Mouse (Mus musculus): ENCODE measurements around the gene Ago3. TPM values are rescaled to one million over a fixed set of nuclear protein-coding genes. Genes with fewer than 3 reads are reported as not detected.

The Ago3 gene
- polyA plus RNA-seq, 1 experiment from 2014 or later: 11.5 TPM

GRCm38 (mm10) chr4:126454547-126455254 is 25.3 kb upstream of the Ago3 start:
- H3K4me1 ChIP-seq (replicated peaks): no peaks in the 10 kb centered on the region
- H3K27ac ChIP-seq: no peak overlapping the region
- H3K27me3 ChIP-seq: no peaks in the 10 kb centered on the region
- no peak overlapping the region for H3K4me2 ChIP-seq
- no peaks in the 10 kb centered on the region for H3K9me3 ChIP-seq (replicated peaks)
- no peak for ATAC-seq (replicated peaks; ENCODE audit: insufficient number of reproducible peaks, insufficient read depth, low FRiP score, low read depth)
- H3K36me3 ChIP-seq: peaks cover 69% of the 10 kb centered on the region
- no peak overlapping the region for H3K4me3 ChIP-seq
- H3K9ac ChIP-seq: no peak overlapping the region
- 85% methylated on average over 5 of the region's 5 CpGs for WGBS

- 92% methylated on average over 1 of the region's 1 CpGs for WGBS
- no peak overlapping the region for H3K9ac ChIP-seq
- no peak for ATAC-seq (replicated peaks; ENCODE audit: insufficient number of reproducible peaks, insufficient read depth, low FRiP score, low read depth)
- H3K9me3 ChIP-seq (replicated peaks): no peaks in the 10 kb centered on the region
- H3K27me3 ChIP-seq: no peaks in the 10 kb centered on the region
- H3K4me2 ChIP-seq: no peak overlapping the region
- H3K36me3 ChIP-seq: peaks cover 52% of the 10 kb centered on the region
- H3K4me1 ChIP-seq (replicated peaks): no peaks in the 10 kb centered on the region
- H3K4me3 ChIP-seq: no peak overlapping the region
- H3K27ac ChIP-seq: no peak overlapping the region
Measured at GRCm38 (mm10) chr4:126450268-126450667, 20.9 kb upstream of the Ago3 start.

GRCm38 (mm10) chr4:126447126-126447525 is 17.8 kb upstream of the Ago3 start:
- H3K4me2 ChIP-seq: no peak overlapping the region
- no peak overlapping the region for H3K4me3 ChIP-seq
- H3K9ac ChIP-seq: no peak overlapping the region
- no peaks in the 10 kb centered on the region for H3K27me3 ChIP-seq
- H3K27ac ChIP-seq: no peak overlapping the region
- peaks cover 6% of the 10 kb centered on the region for H3K4me1 ChIP-seq (replicated peaks)
- peaks cover 36% of the 10 kb centered on the region for H3K36me3 ChIP-seq
- no peaks in the 10 kb centered on the region for H3K9me3 ChIP-seq (replicated peaks)
- WGBS: 85% methylated on average over 7 of the region's 7 CpGs
- no peak for ATAC-seq (replicated peaks; ENCODE audit: insufficient number of reproducible peaks, insufficient read depth, low FRiP score, low read depth)

- 0 out of 2 replicates have a peak, but pooled peaks have one; percentile 53 for ATAC-seq (replicated peaks; ENCODE audit: insufficient number of reproducible peaks, insufficient read depth, low FRiP score, low read depth)
- peaks cover 6% of the 10 kb centered on the region for H3K4me1 ChIP-seq (replicated peaks)
- H3K9ac ChIP-seq: no peak overlapping the region
- peak overlapping the region; percentile 15; the same call in 1 of the 2 replicates for H3K4me2 ChIP-seq
- H3K4me3 ChIP-seq: no peak overlapping the region
- H3K36me3 ChIP-seq: peaks cover 46% of the 10 kb centered on the region
- WGBS: 29% methylated on average over 3 of the region's 3 CpGs
- 0 out of 2 replicates have a peak overlapping the region, but pooled peaks have one; percentile 12 for H3K27ac ChIP-seq
- H3K9me3 ChIP-seq (replicated peaks): no peaks in the 10 kb centered on the region
- H3K27me3 ChIP-seq: no peaks in the 10 kb centered on the region
Measured at GRCm38 (mm10) chr4:126444528-126444927, 15.2 kb upstream of the Ago3 start.

- Histone ChIP-seq H3K4me2 (no peak overlapping the region), H3K9ac (no peak overlapping the region), H3K4me1 (replicated peaks) (no peaks in the 10 kb centered on the region), H3K9me3 (replicated peaks) (no peaks in the 10 kb centered on the region), H3K4me3 (no peak overlapping the region), H3K27me3 (no peaks in the 10 kb centered on the region), H3K36me3 (peaks cover 34% of the 10 kb centered on the region), H3K27ac (no peak overlapping the region)
- WGBS: 72% methylated on average over 5 of the region's 5 CpGs
- ATAC-seq (replicated peaks; ENCODE audit: insufficient number of reproducible peaks, insufficient read depth, low FRiP score, low read depth): no peak
Measured at GRCm38 (mm10) chr4:126438261-126438660, 8.9 kb upstream of the Ago3 start.

GRCm38 (mm10) chr4:126436268-126436667 is 6.9 kb upstream of the Ago3 start:
- peaks cover 16% of the 10 kb centered on the region for H3K36me3 ChIP-seq

GRCm38 (mm10) chr4:126434094-126434493 is 4.7 kb upstream of the Ago3 start:
- 88% methylated on average over 2 of the region's 2 CpGs for WGBS
- no peak for ATAC-seq (replicated peaks; ENCODE audit: insufficient number of reproducible peaks, insufficient read depth, low FRiP score, low read depth)

More at GRCm38 (mm10) chr4:126436268-126436667, 6.9 kb upstream of the Ago3 start:
- ATAC-seq (replicated peaks; ENCODE audit: insufficient number of reproducible peaks, insufficient read depth, low FRiP score, low read depth): no peak
- no peaks in the 10 kb centered on the region for H3K27me3 ChIP-seq
- no peak overlapping the region for H3K4me3 ChIP-seq
- no peaks in the 10 kb centered on the region for H3K4me1 ChIP-seq (replicated peaks)
- 49% methylated on average over 2 of the region's 2 CpGs for WGBS
- H3K9ac ChIP-seq: no peak overlapping the region
- H3K27ac ChIP-seq: no peak overlapping the region
- no peaks in the 10 kb centered on the region for H3K9me3 ChIP-seq (replicated peaks)
- H3K4me2 ChIP-seq: no peak overlapping the region

GRCm38 (mm10) chr4:126433175-126433574 is 3.8 kb upstream of the Ago3 start:
- no peak overlapping the region for H3K4me2 ChIP-seq
- no peak overlapping the region for H3K9ac ChIP-seq
- ATAC-seq (replicated peaks; ENCODE audit: insufficient number of reproducible peaks, insufficient read depth, low FRiP score, low read depth): no peak
- H3K4me1 ChIP-seq (replicated peaks): peaks cover 5% of the 10 kb centered on the region
- H3K36me3 ChIP-seq: no peaks in the 10 kb centered on the region
- WGBS: 74% methylated on average over 4 of the region's 4 CpGs
- H3K27ac ChIP-seq: no peak overlapping the region
- no peak overlapping the region for H3K4me3 ChIP-seq
- H3K9me3 ChIP-seq (replicated peaks): no peaks in the 10 kb centered on the region
- H3K27me3 ChIP-seq: no peaks in the 10 kb centered on the region

More at GRCm38 (mm10) chr4:126434094-126434493, 4.7 kb upstream of the Ago3 start:
- Histone ChIP-seq H3K9me3 (replicated peaks) (no peaks in the 10 kb centered on the region), H3K36me3 (peaks cover 3% of the 10 kb centered on the region), H3K27ac (no peak overlapping the region), H3K9ac (no peak overlapping the region), H3K4me2 (no peak overlapping the region), H3K27me3 (no peaks in the 10 kb centered on the region), H3K4me3 (no peak overlapping the region), H3K4me1 (replicated peaks) (no peaks in the 10 kb centered on the region)

- H3K36me3 ChIP-seq: no peaks in the 10 kb centered on the region
- H3K9me3 ChIP-seq (replicated peaks): no peaks in the 10 kb centered on the region
- no peak overlapping the region for H3K4me2 ChIP-seq
- peaks cover 7% of the 10 kb centered on the region for H3K4me1 ChIP-seq (replicated peaks)
- no peak for ATAC-seq (replicated peaks; ENCODE audit: insufficient number of reproducible peaks, insufficient read depth, low FRiP score, low read depth)
- H3K27me3 ChIP-seq: no peaks in the 10 kb centered on the region
- WGBS: 84% methylated on average over 4 of the region's 4 CpGs
- no peak overlapping the region for H3K9ac ChIP-seq
- no peak overlapping the region for H3K4me3 ChIP-seq
- no peak overlapping the region for H3K27ac ChIP-seq
Measured at GRCm38 (mm10) chr4:126431746-126432145, 2.4 kb upstream of the Ago3 start.

GRCm38 (mm10) chr4:126428682-126429346 is 542 bp downstream of the Ago3 start:
- no peak for ATAC-seq (replicated peaks; ENCODE audit: insufficient number of reproducible peaks, insufficient read depth, low FRiP score, low read depth)
- Histone ChIP-seq H3K4me3 (peak overlapping the region; percentile 87), H3K9me3 (replicated peaks) (no peaks in the 10 kb centered on the region), H3K27ac (peak overlapping the region; percentile 86), H3K4me1 (replicated peaks) (peaks cover 7% of the 10 kb centered on the region), H3K4me2 (peak overlapping the region; percentile 91), H3K36me3 (no peaks in the 10 kb centered on the region), H3K27me3 (no peaks in the 10 kb centered on the region), H3K9ac (peak overlapping the region; percentile 78)
- WGBS: 1% methylated on average over 24 of the region's 24 CpGs

GRCm38 (mm10) chr4:126423866-126424265 is 5.5 kb downstream of the Ago3 start:
- no peak overlapping the region for H3K27ac ChIP-seq

More at GRCm38 (mm10) chr4:126423866-126424265, 5.5 kb downstream of the Ago3 start:
- ATAC-seq (replicated peaks; ENCODE audit: insufficient number of reproducible peaks, insufficient read depth, low FRiP score, low read depth): no peak
- Histone ChIP-seq H3K4me3 (no peak overlapping the region), H3K27me3 (no peaks in the 10 kb centered on the region), H3K9ac (no peak overlapping the region), H3K36me3 (no peaks in the 10 kb centered on the region), H3K4me1 (replicated peaks) (peaks cover 7% of the 10 kb centered on the region), H3K9me3 (replicated peaks) (no peaks in the 10 kb centered on the region), H3K4me2 (no peak overlapping the region)
- WGBS: 71% methylated on average over 2 of the region's 2 CpGs
